Mouse (Mus musculus) hindbrain, embryonic 12.5 days (tissue): ENCODE results near the gene Tnrc6c. TPM values are rescaled to one million over a fixed set of nuclear protein-coding genes. Genes with fewer than 3 reads are reported as not detected.

ENCODE experiments used
- ATAC-seq: fragments of 200-750 bp; cut with Nextera tagmentation; 2 replicates; pipeline ENCODE4 v1.8.0; 2017; ENCODE audit warnings: moderate TSS enrichment; ENCODE audit not compliant: low FRiP score
- H3K27ac ChIP-seq: fragments of 300-500 bp; sonication (generic); 2 replicates; pipeline ENCODE4 v1.5.1; 2016; ENCODE audit warnings: mild to moderate bottlenecking
- H3K27me3 ChIP-seq: fragments of 300-500 bp; sonication (generic); 2 replicates; pipeline ENCODE4 v1.6.1; 2016; ENCODE audit warnings: mild to moderate bottlenecking
- H3K36me3 ChIP-seq: fragments of 300-500 bp; sonication (generic); 2 replicates; pipeline ENCODE4 v1.6.1; 2016; ENCODE audit warnings: mild to moderate bottlenecking
- H3K4me1 ChIP-seq: fragments of 300-500 bp; sonication (generic); 2 replicates; pipeline ENCODE4 v1.6.1; 2016
- H3K4me2 ChIP-seq: fragments of 300-500 bp; sonication (generic); replicated peaks from 2 replicates; pipeline ENCODE4 v1.6.1; 2016; ENCODE audit warnings: mild to moderate bottlenecking
- H3K4me3 ChIP-seq: fragments of 300-500 bp; sonication (generic); 2 replicates; pipeline ENCODE4 v1.5.1; 2016; ENCODE audit warnings: mild to moderate bottlenecking
- H3K9ac ChIP-seq: fragments of 300-500 bp; sonication (generic); 2 replicates; pipeline ENCODE4 v1.6.1; 2016; ENCODE audit warnings: mild to moderate bottlenecking, moderate library complexity
- H3K9me3 ChIP-seq: fragments of 300-500 bp; sonication (generic); replicated peaks from 2 replicates; pipeline ENCODE4 v1.6.1; 2016; ENCODE audit warnings: mild to moderate bottlenecking
- WGBS: fragments of 180-500 bp; shearing (Covaris S2); methylation state at CpG from one replicate; pipeline ENCODE4 v1.1.7; 2016; 5-methylcytosine and 5-hydroxymethylcytosine counted together
- polyA plus RNA-seq: library from polyadenylated mRNA; unstranded; fragments of >200 nt; fragmentation: Nextera tagmentation; extraction: Ambion mirVana; gene quantifications from 2 replicates; pipeline ENCODE4 v1.2.1, GENCODE M21; 2016

Gene Tnrc6c
- polyA plus RNA-seq, 1 experiment from 2014 or later: 28.3 TPM

DNA sequence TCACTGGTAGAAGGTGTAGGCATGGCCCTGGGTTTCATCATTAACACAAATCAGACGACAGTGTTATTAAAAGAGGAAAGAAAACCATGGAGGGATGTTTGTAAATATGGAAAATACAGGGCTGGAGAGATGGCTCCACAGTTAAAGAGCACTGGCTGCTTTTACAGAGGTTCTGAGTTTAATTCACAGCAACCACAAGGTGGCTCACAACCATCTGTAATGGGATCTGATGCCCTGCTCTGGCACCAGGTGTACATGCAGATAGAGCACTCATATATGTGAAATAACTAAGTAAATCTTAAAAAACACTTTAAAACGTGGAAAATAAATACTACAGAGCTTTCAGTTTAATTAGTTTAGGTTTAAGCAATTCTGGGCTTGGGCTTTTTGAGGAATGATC lies 24.7 kb downstream of the Tnrc6c start:
- Histone ChIP-seq H3K4me3 (no peak overlapping the region), H3K27ac (no peak overlapping the region), H3K4me1 (peaks cover 21% of the 10 kb centered on the region), H3K27me3 (no peaks in the 10 kb centered on the region), H3K9ac (no peak overlapping the region), H3K4me2 (no peak overlapping the region), H3K36me3 (no peaks in the 10 kb centered on the region), H3K9me3 (no peaks in the 10 kb centered on the region)
- ATAC-seq: no peak
- 61% methylated on average over 2 of the region's 2 CpGs for WGBS

- no peaks in the 10 kb centered on the region for H3K27me3 ChIP-seq
- WGBS: 20% methylated on average over 5 of the region's 5 CpGs
- no peak overlapping the region for H3K9ac ChIP-seq
- peak overlapping the region; percentile 40 for H3K27ac ChIP-seq
- ATAC-seq: no peak
- H3K36me3 ChIP-seq: no peaks in the 10 kb centered on the region
- H3K4me3 ChIP-seq: no peak overlapping the region
- H3K9me3 ChIP-seq: no peaks in the 10 kb centered on the region
- H3K4me1 ChIP-seq: peaks cover 38% of the 10 kb centered on the region
- H3K4me2 ChIP-seq: no peak overlapping the region
Observed at GRCm38 (mm10) chr11:117684640-117685039, 30.6 kb downstream of the Tnrc6c start.

DNA sequence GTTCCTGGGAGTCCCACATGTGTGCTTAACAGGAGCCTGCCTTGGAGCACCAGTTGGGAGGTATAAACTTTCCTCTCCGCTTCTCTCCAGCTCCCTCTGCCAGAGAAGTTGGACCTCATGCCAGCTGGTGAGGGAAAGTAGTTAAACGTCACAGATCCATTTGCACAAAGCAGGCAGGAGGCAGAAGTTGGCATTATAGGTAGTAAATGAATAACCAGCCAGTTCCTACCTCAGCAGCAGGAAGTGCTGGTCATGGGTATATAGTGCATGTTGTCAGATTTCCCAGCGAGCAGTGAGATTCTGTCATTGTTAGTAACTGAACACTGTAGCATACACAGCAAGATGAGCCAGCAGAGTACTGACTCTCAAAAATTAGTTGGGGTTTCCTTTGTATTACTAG lies 31.4 kb downstream of the Tnrc6c start:
- Histone ChIP-seq H3K4me2 (no peak overlapping the region), H3K27ac (no peak overlapping the region), H3K27me3 (no peaks in the 10 kb centered on the region), H3K4me1 (peaks cover 38% of the 10 kb centered on the region), H3K36me3 (no peaks in the 10 kb centered on the region), H3K4me3 (no peak overlapping the region), H3K9ac (no peak overlapping the region), H3K9me3 (no peaks in the 10 kb centered on the region)
- WGBS: 57% methylated on average over 3 of the region's 3 CpGs
- ATAC-seq: no peak

- Histone ChIP-seq H3K9me3 (no peaks in the 10 kb centered on the region), H3K4me2 (no peak overlapping the region), H3K27me3 (no peaks in the 10 kb centered on the region), H3K4me1 (peaks cover 38% of the 10 kb centered on the region), H3K36me3 (no peaks in the 10 kb centered on the region), H3K4me3 (no peak overlapping the region), H3K9ac (no peak overlapping the region), H3K27ac (no peak overlapping the region)
- WGBS: 64% methylated on average over 8 of the region's 8 CpGs
- ATAC-seq: no peak
Observed at GRCm38 (mm10) chr11:117686021-117686420, 31.9 kb downstream of the Tnrc6c start.

DNA sequence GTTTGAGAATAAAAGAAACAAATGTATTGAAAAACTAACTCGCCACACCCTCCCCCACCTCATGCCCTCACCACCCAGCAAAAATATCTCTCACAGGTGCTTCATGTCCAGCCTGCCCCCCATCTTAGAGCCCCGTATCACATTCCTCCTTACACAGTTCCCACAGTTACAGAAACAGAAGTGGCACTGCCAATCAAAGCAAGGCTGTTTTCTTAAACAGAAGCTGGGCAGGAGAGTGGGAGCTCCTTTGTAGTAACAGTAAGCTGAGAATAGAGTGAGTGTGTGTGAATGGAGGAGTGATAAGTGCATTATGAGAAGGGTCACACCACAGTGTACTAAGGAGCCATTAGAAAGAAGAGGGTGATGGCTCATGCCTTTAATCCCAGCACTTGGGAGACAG lies 34.5 kb downstream of the Tnrc6c start:
- H3K4me3 ChIP-seq: no peak overlapping the region
- no peak overlapping the region for H3K4me2 ChIP-seq
- H3K36me3 ChIP-seq: no peaks in the 10 kb centered on the region
- H3K9me3 ChIP-seq: no peaks in the 10 kb centered on the region
- peaks cover 37% of the 10 kb centered on the region for H3K4me1 ChIP-seq
- no peak overlapping the region for H3K9ac ChIP-seq
- WGBS: 78% methylated on average over 2 of the region's 2 CpGs
- no peak for ATAC-seq
- H3K27me3 ChIP-seq: no peaks in the 10 kb centered on the region
- H3K27ac ChIP-seq: no peak overlapping the region

DNA sequence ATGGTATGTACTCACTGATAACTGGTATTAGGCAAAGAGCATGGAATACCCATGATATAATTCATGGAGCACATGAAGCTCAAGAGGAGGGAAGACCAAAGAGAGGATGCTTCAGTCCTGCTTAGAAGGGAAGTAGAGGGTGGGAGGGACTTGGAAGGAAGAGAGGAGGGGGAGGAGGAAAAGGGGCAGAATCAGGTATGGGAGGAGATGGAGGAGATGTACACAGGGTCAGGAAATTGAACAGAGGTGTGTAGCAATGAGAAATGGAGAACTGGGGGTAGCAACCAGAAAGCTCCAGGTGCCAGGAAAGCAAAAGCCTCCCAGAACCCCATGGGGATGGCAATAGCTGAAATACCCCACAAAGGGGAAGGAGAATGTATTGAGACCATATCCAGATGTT lies 37.2 kb downstream of the Tnrc6c start:
- Histone ChIP-seq H3K27ac (no peak overlapping the region), H3K9me3 (no peaks in the 10 kb centered on the region), H3K4me3 (no peak overlapping the region), H3K9ac (no peak overlapping the region), H3K4me2 (no peak overlapping the region), H3K36me3 (no peaks in the 10 kb centered on the region), H3K27me3 (no peaks in the 10 kb centered on the region), H3K4me1 (peaks cover 23% of the 10 kb centered on the region)
- ATAC-seq: no peak

DNA sequence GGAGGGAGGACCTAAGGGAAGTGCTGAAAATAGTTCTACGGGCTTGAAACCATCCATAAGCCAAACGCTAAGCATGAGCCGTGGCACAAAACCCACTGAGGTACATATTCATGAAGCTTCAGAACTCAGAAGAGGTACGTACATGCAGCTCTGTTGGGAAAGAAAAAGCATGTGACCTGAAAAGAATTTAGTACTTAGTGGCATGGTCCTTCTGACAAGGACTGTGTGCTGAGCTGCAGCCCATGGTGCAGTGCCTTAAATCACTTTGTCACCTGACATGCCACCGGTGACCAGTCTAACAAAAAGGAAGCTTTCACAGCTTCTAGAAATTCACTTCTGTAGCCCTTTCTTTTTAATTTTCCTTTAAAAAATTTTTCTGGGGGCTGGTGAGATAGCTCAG lies 40.0 kb downstream of the Tnrc6c start:
- WGBS: 91% methylated on average over 5 of the region's 5 CpGs

DNA sequence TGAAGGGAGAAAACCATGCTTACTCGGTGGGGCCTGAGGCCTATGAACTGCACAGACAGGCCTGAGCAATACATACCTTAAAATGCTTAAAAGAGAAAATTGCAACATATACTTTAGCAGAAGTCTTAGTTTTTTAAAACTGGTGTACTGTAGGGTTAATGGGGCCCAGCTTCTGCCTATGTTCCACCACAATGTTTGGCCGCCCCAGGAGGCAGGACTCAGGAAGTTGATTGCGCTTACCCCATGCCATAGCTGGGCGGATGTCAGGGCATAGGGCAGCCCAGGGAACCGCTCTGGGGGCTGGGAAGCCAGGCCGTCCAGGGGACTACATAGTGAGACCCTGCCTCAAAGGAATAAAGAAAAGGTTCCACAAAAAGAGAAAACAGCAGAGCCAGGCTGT lies 42.5 kb downstream of the Tnrc6c start:
- H3K27ac ChIP-seq: peak overlapping the region; percentile 19; the same call in 1 of the 2 replicates
- no peak overlapping the region for H3K9ac ChIP-seq
- no peak overlapping the region for H3K4me3 ChIP-seq
- H3K9me3 ChIP-seq: no peaks in the 10 kb centered on the region
- no peaks in the 10 kb centered on the region for H3K27me3 ChIP-seq
- no peaks in the 10 kb centered on the region; the same call in 1 of the 2 replicates for H3K36me3 ChIP-seq
- no peak for ATAC-seq
- H3K4me1 ChIP-seq: peaks cover 32% of the 10 kb centered on the region
- H3K4me2 ChIP-seq: no peak overlapping the region
- 55% methylated on average over 6 of the region's 6 CpGs for WGBS

More for the DNA sequence above, 40.0 kb downstream of the Tnrc6c start:
- H3K4me2 ChIP-seq: no peak overlapping the region
- H3K9me3 ChIP-seq: no peaks in the 10 kb centered on the region
- H3K9ac ChIP-seq: no peak overlapping the region
- H3K36me3 ChIP-seq: no peaks in the 10 kb centered on the region
- H3K4me1 ChIP-seq: peaks cover 31% of the 10 kb centered on the region
- ATAC-seq: no peak
- no peak overlapping the region for H3K27ac ChIP-seq
- H3K27me3 ChIP-seq: no peaks in the 10 kb centered on the region
- H3K4me3 ChIP-seq: no peak overlapping the region

DNA sequence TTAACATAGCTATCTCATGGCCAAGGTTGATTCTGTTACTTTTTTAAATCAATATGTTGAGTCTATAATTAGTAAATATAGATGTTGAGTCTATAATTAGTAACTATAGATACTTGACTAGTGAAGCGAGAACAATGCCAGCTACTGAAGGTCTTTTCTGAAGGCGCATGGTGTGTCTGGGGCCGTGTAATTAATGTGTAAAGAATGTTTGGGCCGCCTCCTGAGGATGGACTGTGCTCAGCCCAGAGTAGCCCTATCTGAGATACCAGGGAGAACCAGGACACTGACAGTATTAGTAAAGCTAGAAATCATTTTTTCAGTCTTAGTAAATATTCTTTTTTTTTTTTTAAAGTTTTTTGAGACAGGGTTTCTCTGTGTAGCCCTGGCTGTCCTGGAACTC lies 46.8 kb downstream of the Tnrc6c start:
- Histone ChIP-seq H3K4me1 (peaks cover 30% of the 10 kb centered on the region), H3K9ac (no peak overlapping the region)
- 63% methylated on average over 4 of the region's 4 CpGs for WGBS

GRCm38 (mm10) chr11:117706267-117706666 lies 52.2 kb downstream of the Tnrc6c start:
- Histone ChIP-seq H3K9ac (no peak overlapping the region), H3K9me3 (no peaks in the 10 kb centered on the region), H3K27me3 (no peaks in the 10 kb centered on the region), H3K4me3 (no peak overlapping the region), H3K27ac (no peak overlapping the region), H3K36me3 (peaks cover 15% of the 10 kb centered on the region), H3K4me2 (no peak overlapping the region), H3K4me1 (peaks cover 3% of the 10 kb centered on the region; the same call in 1 of the 2 replicates)
- WGBS: 93% methylated on average over 2 of the region's 2 CpGs
- no peak for ATAC-seq

More for the DNA sequence above, 46.8 kb downstream of the Tnrc6c start:
- Histone ChIP-seq H3K27ac (no peak overlapping the region), H3K27me3 (no peaks in the 10 kb centered on the region), H3K36me3 (peaks cover 15% of the 10 kb centered on the region), H3K4me3 (no peak overlapping the region), H3K9me3 (no peaks in the 10 kb centered on the region), H3K4me2 (no peak overlapping the region)
- ATAC-seq: no peak

GRCm38 (mm10) chr11:117707238-117707637 lies 53.1 kb downstream of the Tnrc6c start:
- Histone ChIP-seq H3K27me3 (no peaks in the 10 kb centered on the region), H3K9me3 (no peaks in the 10 kb centered on the region), H3K4me3 (no peak overlapping the region), H3K4me2 (no peak overlapping the region), H3K27ac (no peak overlapping the region), H3K36me3 (peaks cover 15% of the 10 kb centered on the region), H3K4me1 (peaks cover 3% of the 10 kb centered on the region; the same call in 1 of the 2 replicates), H3K9ac (no peak overlapping the region)
- ATAC-seq: no peak
- 91% methylated on average over 2 of the region's 2 CpGs for WGBS

- no peak overlapping the region for H3K4me3 ChIP-seq
- H3K9me3 ChIP-seq: no peaks in the 10 kb centered on the region
- H3K9ac ChIP-seq: no peak overlapping the region
- ATAC-seq: no peak
- peaks cover 3% of the 10 kb centered on the region; the same call in 1 of the 2 replicates for H3K4me1 ChIP-seq
- no peak overlapping the region for H3K4me2 ChIP-seq
- H3K27ac ChIP-seq: no peak overlapping the region
- no peaks in the 10 kb centered on the region for H3K27me3 ChIP-seq
- peaks cover 16% of the 10 kb centered on the region for H3K36me3 ChIP-seq
- 59% methylated on average over 4 of the region's 4 CpGs for WGBS
Observed at GRCm38 (mm10) chr11:117709308-117709707, 55.2 kb downstream of the Tnrc6c start.

- Histone ChIP-seq H3K36me3 (peaks cover 29% of the 10 kb centered on the region), H3K4me3 (no peak overlapping the region), H3K9me3 (no peaks in the 10 kb centered on the region), H3K9ac (no peak overlapping the region), H3K27ac (no peak overlapping the region), H3K4me1 (peaks cover 3% of the 10 kb centered on the region; the same call in 1 of the 2 replicates), H3K4me2 (no peak overlapping the region), H3K27me3 (no peaks in the 10 kb centered on the region)
- 96% methylated on average over 2 of the region's 2 CpGs for WGBS
- ATAC-seq: no peak
Observed at GRCm38 (mm10) chr11:117710815-117711294, 56.8 kb downstream of the Tnrc6c start.
